Mouse (Mus musculus) heart, embryonic 15.5 days (tissue): ENCODE results near the gene Mamdc4. TPM values are rescaled to one million over a fixed set of nuclear protein-coding genes. Genes with fewer than 3 reads are reported as not detected.
"Not testable (repeated sequence)": the region's sequence is repeated elsewhere in the genome, so short reads cannot be mapped to it uniquely, and the experiment has no call there.

Experiments
- ATAC-seq: fragments of 200-750 bp; cut with Nextera tagmentation; replicated peaks from 2 replicates; pipeline ENCODE4 v1.8.0; 2017; ENCODE audit warnings: low read depth, moderate TSS enrichment; ENCODE audit not compliant: insufficient number of reproducible peaks, insufficient read depth, low FRiP score
- H3K27ac ChIP-seq: fragments of 300-500 bp; sonication (generic); 2 replicates; pipeline ENCODE4 v1.5.1; 2015; ENCODE audit warnings: mild to moderate bottlenecking, inconsistent platforms
- H3K27me3 ChIP-seq: fragments of 300-500 bp; sonication (generic); 2 replicates; pipeline ENCODE4 v1.6.1; 2015; ENCODE audit warnings: inconsistent platforms
- H3K36me3 ChIP-seq: fragments of 300-500 bp; sonication (generic); 2 replicates; pipeline ENCODE4 v1.6.1; 2015; ENCODE audit warnings: mild to moderate bottlenecking, inconsistent platforms
- H3K4me1 ChIP-seq: fragments of 300-500 bp; sonication (generic); replicated peaks from 2 replicates; pipeline ENCODE4 v1.6.1; 2015; ENCODE audit warnings: inconsistent platforms
- H3K4me2 ChIP-seq: fragments of 300-500 bp; sonication (generic); 2 replicates; pipeline ENCODE4 v1.6.1; 2015; ENCODE audit warnings: inconsistent platforms, mild to moderate bottlenecking, moderate library complexity
- H3K4me3 ChIP-seq: fragments of 300-500 bp; sonication (generic); 2 replicates; pipeline ENCODE4 v1.5.1; 2015; ENCODE audit warnings: mild to moderate bottlenecking, inconsistent platforms
- H3K9ac ChIP-seq: fragments of 300-500 bp; sonication (generic); 2 replicates; pipeline ENCODE4 v1.6.1; 2015; ENCODE audit warnings: mild to moderate bottlenecking, inconsistent platforms
- H3K9me3 ChIP-seq: fragments of 300-500 bp; sonication (generic); replicated peaks from 2 replicates; pipeline ENCODE4 v1.6.1; 2016; ENCODE audit warnings: inconsistent platforms
- whole genome bisulfite sequencing: fragments of 180-500 bp; shearing (Covaris S2); methylation state at CpG from one replicate; pipeline ENCODE4 v1.1.7; 2015; ENCODE audit warnings: mixed read lengths; 5-methylcytosine and 5-hydroxymethylcytosine counted together
- polyA plus RNA-seq: library from polyadenylated mRNA; unstranded; fragments of >200 nt; fragmentation: Nextera tagmentation; extraction: Ambion mirVana; gene quantifications from 2 replicates; pipeline ENCODE4 v1.2.1, GENCODE M21; 2015

The Mamdc4 gene
- polyA plus RNA-seq, 1 experiment from 2014 or later: 3.4 TPM

GRCm38 (mm10) chr2:25556296-25556695 lies 18.3 kb downstream of the Mamdc4 start:
- no peak overlapping the region for H3K27ac ChIP-seq
- H3K4me1 ChIP-seq: peaks cover 18% of the 10 kb centered on the region
- no peaks in the 10 kb centered on the region for H3K9me3 ChIP-seq
- no peak overlapping the region for H3K9ac ChIP-seq
- H3K36me3 ChIP-seq: peaks cover 13% of the 10 kb centered on the region
- no peaks in the 10 kb centered on the region for H3K27me3 ChIP-seq
- no peak overlapping the region for H3K4me3 ChIP-seq
- H3K4me2 ChIP-seq: no peak overlapping the region; the same call in 1 of the 2 replicates
- 64% methylated on average over 1 of the region's 1 CpGs for WGBS
- no peak for ATAC-seq

- H3K9me3 ChIP-seq, H3K27ac ChIP-seq, H3K9ac ChIP-seq, ATAC-seq, H3K27me3 ChIP-seq, H3K4me3 ChIP-seq, H3K36me3 ChIP-seq, H3K4me2 ChIP-seq: not testable (repeated sequence)
- peaks cover 18% of the 10 kb centered on the region for H3K4me1 ChIP-seq
- 52% methylated on average over 2 of the region's 2 CpGs for WGBS
These were observed 19.2 kb downstream of the Mamdc4 start for GRCm38 (mm10) chr2:25555479-25555878.

GRCm38 (mm10) chr2:25553171-25553786 lies 21.4 kb downstream of the Mamdc4 start:
- H3K9ac ChIP-seq, H3K9me3 ChIP-seq, H3K4me3 ChIP-seq, H3K4me2 ChIP-seq, ATAC-seq, H3K36me3 ChIP-seq, H3K4me1 ChIP-seq, H3K27me3 ChIP-seq, H3K27ac ChIP-seq: not testable (repeated sequence)
- 84% methylated on average over 4 of the region's 4 CpGs for WGBS

GRCm38 (mm10) chr2:25551186-25551585 lies 23.5 kb downstream of the Mamdc4 start:
- WGBS: 25% methylated on average over 5 of the region's 5 CpGs
- Histone ChIP-seq H3K27ac (no peak overlapping the region), H3K4me3 (no peak overlapping the region), H3K9ac (no peak overlapping the region), H3K36me3 (no peaks in the 10 kb centered on the region), H3K9me3 (no peaks in the 10 kb centered on the region), H3K27me3 (no peaks in the 10 kb centered on the region), H3K4me2 (no peak overlapping the region), H3K4me1 (peaks cover 3% of the 10 kb centered on the region)
- no peak for ATAC-seq

- peaks cover 16% of the 10 kb centered on the region for H3K4me1 ChIP-seq
- H3K27me3 ChIP-seq: no peaks in the 10 kb centered on the region
- no peak overlapping the region for H3K9ac ChIP-seq
- no peak overlapping the region for H3K4me2 ChIP-seq
- H3K4me3 ChIP-seq: no peak overlapping the region
- no peak overlapping the region for H3K27ac ChIP-seq
- H3K9me3 ChIP-seq: no peaks in the 10 kb centered on the region
- 66% methylated on average over 9 of the region's 9 CpGs for whole genome bisulfite sequencing
- ATAC-seq: no peak
- H3K36me3 ChIP-seq: no peaks in the 10 kb centered on the region
These were observed 25.3 kb downstream of the Mamdc4 start for GRCm38 (mm10) chr2:25549021-25549991.

- Histone ChIP-seq H3K4me2 (peak within 1 kb of the TSS; percentile 76), H3K4me1 (peaks cover 16% of the 10 kb centered on the region), H3K36me3 (no peaks in the 10 kb centered on the region), H3K9ac (peak within 1 kb of the TSS; percentile 78), H3K4me3 (peak within 1 kb of the TSS; percentile 74), H3K27ac (peak within 1 kb of the TSS; percentile 83), H3K9me3 (no peaks in the 10 kb centered on the region), H3K27me3 (no peaks in the 10 kb centered on the region)
- peak; percentile 98 for ATAC-seq
- 2% methylated on average over 48 of the region's 48 CpGs for WGBS
These were observed 27.7 kb downstream of the Mamdc4 start, which contains the start of gene Traf2 for GRCm38 (mm10) chr2:25546811-25547491. TSS of gene Traf2 (minus strand) at chr2:25546940.

GRCm38 (mm10) chr2:25545996-25546810 lies 28.4 kb downstream of the Mamdc4 start:
- WGBS: 5% methylated on average over 43 of the region's 43 CpGs
- Histone ChIP-seq H3K4me1 (peaks cover 16% of the 10 kb centered on the region), H3K36me3 (no peaks in the 10 kb centered on the region), H3K4me3 (peak overlapping the region; percentile 74), H3K27ac (peak overlapping the region; percentile 83), H3K9ac (peak overlapping the region; percentile 78), H3K9me3 (no peaks in the 10 kb centered on the region), H3K4me2 (peak overlapping the region; percentile 76), H3K27me3 (no peaks in the 10 kb centered on the region)
- ATAC-seq: peak; percentile 68

- Histone ChIP-seq H3K9me3 (no peaks in the 10 kb centered on the region), H3K27ac (no peak overlapping the region), H3K4me1 (peaks cover 13% of the 10 kb centered on the region), H3K9ac (no peak overlapping the region), H3K36me3 (peaks cover 13% of the 10 kb centered on the region; the same call in 1 of the 2 replicates), H3K27me3 (no peaks in the 10 kb centered on the region), H3K4me2 (no peak overlapping the region), H3K4me3 (no peak overlapping the region)
- WGBS: 84% methylated on average over 10 of the region's 10 CpGs
- ATAC-seq: no peak
These were observed 32.8 kb downstream of the Mamdc4 start for GRCm38 (mm10) chr2:25541644-25542367.

GRCm38 (mm10) chr2:25540541-25540948 lies 34.1 kb downstream of the Mamdc4 start:
- ATAC-seq: no peak
- H3K4me1 ChIP-seq: peaks cover 9% of the 10 kb centered on the region
- WGBS: 95% methylated on average over 4 of the region's 4 CpGs
- H3K4me3 ChIP-seq: no peak overlapping the region
- peaks cover 23% of the 10 kb centered on the region for H3K36me3 ChIP-seq
- no peaks in the 10 kb centered on the region for H3K9me3 ChIP-seq
- no peak overlapping the region for H3K27ac ChIP-seq
- H3K27me3 ChIP-seq: no peaks in the 10 kb centered on the region
- no peak overlapping the region for H3K4me2 ChIP-seq
- H3K9ac ChIP-seq: no peak overlapping the region

- Histone ChIP-seq H3K27me3 (no peaks in the 10 kb centered on the region), H3K27ac (no peak overlapping the region), H3K4me1 (peaks cover 9% of the 10 kb centered on the region; the same call in 1 of the 2 replicates), H3K9ac (no peak overlapping the region), H3K4me3 (no peak overlapping the region), H3K36me3 (peaks cover 30% of the 10 kb centered on the region), H3K9me3 (no peaks in the 10 kb centered on the region), H3K4me2 (no peak overlapping the region)
- 66% methylated on average over 8 of the region's 8 CpGs for WGBS
- ATAC-seq: no peak
These were observed 38.1 kb downstream of the Mamdc4 start for GRCm38 (mm10) chr2:25536531-25536930.
